Mouse (Mus musculus) layer of hippocampus, adult 11-12 months (tissue): ENCODE data around the gene Mkln1.

Experiments used
- DNase-seq: peaks from one replicate; pipeline ENCODE4 v3.0.0; 2022; ENCODE audit warnings: low spot score

Gene Mkln1

DNA sequence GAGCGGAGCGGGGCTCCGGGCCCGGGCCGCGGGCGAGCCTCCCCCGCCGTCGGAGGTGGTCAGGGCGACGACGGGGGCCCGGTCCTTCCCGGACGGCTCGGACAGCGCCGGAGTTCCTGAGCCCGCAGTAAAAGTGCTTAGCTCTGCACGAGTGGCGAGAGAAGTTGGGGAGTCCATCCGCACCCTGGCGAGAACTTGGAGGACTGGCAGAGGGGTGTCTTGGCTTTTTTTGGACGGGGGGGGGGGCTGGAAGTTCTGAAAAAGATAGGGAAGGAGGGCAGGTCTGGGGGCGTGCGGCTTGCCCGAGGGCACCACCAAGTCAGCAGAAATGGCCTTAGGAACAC is 643 bp downstream of the Mkln1 start:
- no peak for DNase-seq

DNA sequence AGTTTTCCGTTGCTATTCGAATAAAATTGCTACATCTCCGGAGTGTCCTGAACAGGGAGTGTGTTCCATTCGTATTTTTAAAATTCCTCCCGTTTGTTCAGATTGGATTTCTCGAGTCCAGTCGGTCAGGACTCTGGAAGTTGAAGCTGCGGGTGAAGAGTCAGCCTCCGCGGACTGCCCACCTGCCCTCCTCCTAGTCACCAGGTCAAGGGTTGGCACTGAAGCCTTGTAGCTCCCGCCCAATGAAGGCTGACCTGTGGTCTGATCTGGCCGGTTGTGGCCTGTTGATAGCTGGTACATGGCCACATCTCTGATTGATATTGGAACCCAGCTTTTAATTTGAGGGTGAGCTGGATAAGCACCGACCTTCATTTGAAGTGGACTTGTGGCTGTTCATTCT is 1.0 kb downstream of the Mkln1 start:
- no peak for DNase-seq

DNA sequence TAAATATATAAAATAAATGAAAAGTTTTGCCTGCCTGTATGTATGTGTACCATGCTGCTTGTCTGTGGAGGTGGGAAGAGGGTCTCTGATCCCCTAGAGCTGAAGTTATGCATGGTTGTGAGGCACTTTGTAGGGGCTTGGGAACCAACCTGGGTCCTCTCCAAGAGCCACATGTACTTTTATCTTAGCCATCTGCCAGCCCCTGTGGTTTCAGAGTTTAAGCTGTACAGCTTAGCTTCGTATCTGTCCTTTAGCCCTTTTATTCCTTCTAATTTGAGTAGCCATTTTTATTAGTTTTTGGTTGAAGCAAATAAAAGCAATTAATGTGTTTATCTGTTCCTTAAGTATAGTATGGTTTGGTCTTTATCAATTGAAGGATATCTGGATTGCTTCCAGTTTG is 12.5 kb downstream of the Mkln1 start:
- no peak for DNase-seq

DNA sequence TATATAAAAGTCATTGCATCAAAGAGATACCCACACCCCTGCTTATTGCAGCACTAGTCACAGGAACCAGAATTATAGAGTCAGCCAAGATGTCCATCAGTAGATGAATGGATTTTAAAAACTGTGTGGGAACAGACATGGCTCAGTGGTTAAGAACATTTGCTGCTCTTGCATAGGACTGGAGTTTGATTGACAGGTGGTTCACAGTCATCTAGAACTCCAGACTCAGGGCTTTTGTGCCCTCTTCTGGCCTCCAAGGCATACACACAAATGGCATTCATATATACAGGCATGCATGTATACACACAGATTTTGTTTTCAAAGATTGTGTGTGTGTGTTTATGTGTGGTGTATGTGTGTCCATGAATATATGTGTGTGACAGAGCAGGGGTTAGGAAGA is 14.0 kb downstream of the Mkln1 start:
- DNase-seq, result no peak

GRCm38 (mm10) chr6:31413556-31413955 is 15.0 kb downstream of the Mkln1 start:
- DNase-seq, result no peak

GRCm38 (mm10) chr6:31414303-31414702 is 15.8 kb downstream of the Mkln1 start:
- DNase-seq, result no peak

DNA sequence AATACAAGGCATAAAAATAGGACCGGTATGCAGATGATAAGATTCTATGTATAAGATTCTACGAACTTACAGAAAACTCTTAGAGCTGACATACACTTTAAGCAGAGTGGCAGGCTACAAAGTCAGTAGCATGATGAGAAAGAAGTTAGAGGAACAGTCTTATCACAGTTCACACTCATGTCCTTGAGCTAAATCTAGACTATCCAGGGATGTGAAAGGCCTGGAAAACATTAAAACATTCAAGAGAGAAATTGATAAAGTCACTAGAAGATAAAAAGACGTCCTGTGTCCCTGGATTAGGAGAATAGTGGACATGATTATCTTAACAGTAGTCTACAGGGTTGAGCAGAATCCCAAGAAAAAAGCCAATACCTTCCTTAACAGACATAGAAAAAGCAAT is 26.9 kb downstream of the Mkln1 start:
- no peak for DNase-seq

DNA sequence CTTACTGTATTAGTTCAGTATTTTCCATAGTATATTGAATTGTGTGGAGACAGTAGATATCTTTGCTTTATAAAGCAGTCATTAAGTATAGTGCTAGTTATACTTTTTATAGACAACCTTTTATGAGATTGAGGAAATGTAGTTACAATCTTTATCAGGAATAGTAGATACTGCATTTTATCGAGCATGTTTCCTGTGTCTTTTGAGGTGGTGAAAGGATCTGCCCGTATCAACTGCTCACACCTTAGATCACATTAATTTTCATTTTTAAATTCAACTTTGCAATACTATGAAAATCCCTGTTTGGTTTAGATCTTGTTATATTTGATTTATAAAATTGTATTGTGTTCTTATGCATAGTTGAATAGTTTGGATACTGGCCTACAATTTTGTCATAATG is 38.7 kb downstream of the Mkln1 start:
- no peak for DNase-seq

DNA sequence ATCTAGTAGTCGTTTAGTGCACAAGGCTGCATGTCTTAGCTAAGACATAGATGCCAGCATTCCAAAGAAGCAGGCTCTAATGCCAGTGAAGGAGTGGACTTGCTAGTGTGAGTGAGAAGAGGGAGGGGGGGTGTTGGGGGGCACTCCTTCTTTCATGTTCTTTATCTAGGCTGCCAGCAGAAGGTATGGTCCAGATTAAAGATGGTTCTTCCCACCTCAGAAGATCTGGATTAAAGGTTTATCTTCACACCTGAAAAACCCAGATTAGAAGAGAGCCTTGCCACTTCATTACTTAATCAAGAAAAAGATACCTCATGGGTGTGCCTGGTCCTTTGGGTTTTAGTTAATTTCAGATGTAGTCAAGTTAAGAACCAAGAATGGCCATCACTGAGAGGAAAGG is 46.7 kb downstream of the Mkln1 start:
- no peak for DNase-seq

GRCm38 (mm10) chr6:31453735-31454134 is 55.2 kb downstream of the Mkln1 start:
- peak; percentile 61 for DNase-seq

DNA sequence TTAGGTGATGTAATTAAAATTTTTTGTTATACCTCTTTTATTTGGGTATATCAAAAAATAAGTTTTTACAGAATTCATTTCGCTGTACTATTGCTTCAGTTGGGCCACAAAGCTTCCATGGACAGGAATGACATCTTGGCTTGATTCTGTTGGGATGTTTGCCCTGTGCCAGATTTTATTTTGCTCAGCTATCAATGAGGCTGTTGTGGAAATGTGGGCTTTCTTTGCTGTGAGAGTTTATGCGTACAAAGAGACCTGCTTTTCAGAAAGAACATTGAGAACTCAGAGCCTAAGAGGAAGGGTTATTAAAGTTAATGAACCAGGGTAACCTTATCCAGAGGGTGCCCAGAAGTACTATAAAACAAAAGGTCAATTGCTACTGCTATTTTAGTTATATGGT is 56.8 kb downstream of the Mkln1 start:
- peak; percentile 41 for DNase-seq

GRCm38 (mm10) chr6:31456988-31457387 is 58.5 kb downstream of the Mkln1 start:
- DNase-seq, result no peak

DNA sequence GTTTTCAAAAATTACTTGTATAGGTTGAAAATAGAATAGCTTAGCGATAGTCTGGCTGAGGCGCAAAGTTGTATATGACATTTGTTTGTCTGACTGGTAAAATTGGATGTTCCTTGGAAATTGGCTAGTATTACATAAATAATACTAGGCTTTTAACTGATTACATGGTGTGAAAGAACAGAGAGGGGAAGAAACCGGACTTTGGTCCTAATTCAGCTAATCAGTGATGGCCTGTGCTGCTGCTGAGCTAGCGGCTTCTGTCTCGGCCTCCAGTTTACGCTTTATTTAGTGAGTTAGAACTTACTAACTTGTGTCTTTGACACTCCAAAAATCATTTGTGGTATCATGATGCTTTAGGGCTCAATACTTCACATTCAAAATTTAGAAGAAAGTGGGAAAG is 70.9 kb downstream of the Mkln1 start:
- no peak for DNase-seq

GRCm38 (mm10) chr6:31478221-31478620 is 79.7 kb downstream of the Mkln1 start:
- DNase-seq, result no peak

DNA sequence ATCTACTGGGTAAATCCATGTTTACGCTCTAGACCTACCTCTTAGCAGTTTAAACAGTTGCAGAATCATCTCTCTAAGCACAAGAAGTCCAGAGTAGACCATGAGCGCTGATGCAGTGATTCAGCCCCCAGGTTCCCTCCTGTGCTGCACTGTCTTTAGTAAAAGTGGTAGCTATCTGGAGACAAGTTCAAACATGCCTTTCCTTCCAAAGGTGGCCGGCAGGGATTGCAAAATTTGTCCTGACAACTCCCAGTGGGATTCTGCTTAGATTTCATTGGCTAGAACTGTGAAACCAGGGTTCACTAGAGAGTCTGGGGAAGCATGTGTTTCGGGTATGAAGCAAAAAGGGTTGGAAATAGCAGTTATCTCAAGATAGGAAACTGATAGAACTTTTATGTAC is 81.5 kb downstream of the Mkln1 start:
- DNase-seq, result no peak

DNA sequence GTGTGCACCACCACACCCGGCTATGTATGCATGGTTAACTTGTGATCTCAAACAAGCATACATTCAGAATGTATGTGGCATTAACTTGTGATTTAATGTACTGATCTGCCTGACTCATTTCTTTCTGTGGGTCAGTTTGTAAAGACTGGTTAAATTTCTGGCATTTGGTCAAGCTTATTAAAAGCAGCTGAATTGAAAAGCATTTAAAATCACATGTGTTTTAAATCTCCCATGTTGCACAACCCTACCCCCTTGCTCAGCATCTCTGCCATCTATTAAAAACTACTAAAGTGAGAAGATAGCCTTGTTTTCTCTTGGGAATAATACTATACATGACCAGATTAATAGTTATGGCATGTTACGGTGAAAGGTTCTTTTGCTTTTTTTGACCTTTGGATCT is 88.1 kb downstream of the Mkln1 start:
- no peak for DNase-seq

GRCm38 (mm10) chr6:31489950-31490349 is 91.4 kb downstream of the Mkln1 start:
- no peak for DNase-seq

GRCm38 (mm10) chr6:31495122-31495731 is 96.7 kb downstream of the Mkln1 start:
- no peak for DNase-seq

GRCm38 (mm10) chr6:31496227-31496626 is 97.7 kb downstream of the Mkln1 start:
- DNase-seq, result no peak

DNA sequence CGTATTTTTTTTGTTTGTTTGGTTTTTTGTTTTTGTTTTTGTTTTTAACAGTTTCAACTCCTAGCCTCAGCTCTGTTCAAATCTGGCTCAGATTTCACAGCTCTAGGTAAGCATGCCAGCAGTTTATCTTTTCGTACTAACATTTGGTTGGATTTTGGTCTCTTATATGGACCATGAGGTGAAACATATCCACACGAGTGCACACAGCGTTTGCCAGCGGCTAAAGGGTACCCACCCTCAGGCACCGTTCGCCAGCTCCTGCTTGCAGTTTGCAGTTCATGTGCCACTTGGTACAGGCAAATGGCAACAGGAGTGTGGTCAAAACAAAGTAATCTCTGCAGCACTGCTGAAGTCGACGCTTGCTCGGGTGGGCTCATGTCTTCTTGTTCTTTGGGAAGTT is 101.3 kb downstream of the Mkln1 start:
- DNase-seq, result no peak

GRCm38 (mm10) chr6:31500260-31500659 is 101.7 kb downstream of the Mkln1 start:
- no peak for DNase-seq

GRCm38 (mm10) chr6:31500691-31501090 is 102.2 kb downstream of the Mkln1 start:
- DNase-seq, result no peak

DNA sequence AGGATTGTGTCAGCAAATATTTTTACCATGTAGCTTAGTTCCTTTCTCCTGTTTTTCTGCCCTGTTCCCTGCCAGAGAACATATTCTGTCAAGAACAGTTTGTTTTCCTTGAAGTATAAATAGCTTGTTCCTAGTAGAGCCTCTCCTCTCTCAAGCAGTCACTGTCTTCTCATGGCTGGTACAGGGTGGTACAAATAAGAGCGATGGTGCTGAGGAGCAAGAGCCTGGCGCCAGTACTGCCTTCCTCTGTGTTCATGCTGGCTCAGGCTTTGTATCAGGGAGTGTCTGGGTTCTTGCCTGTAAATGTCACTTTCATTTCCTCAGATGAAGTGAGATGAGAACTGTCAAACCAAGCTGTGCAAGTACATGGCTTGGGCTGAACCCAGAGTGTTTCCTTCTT is 104.1 kb downstream of the Mkln1 start:
- no peak for DNase-seq

- DNase-seq, result no peak
Observed at GRCm38 (mm10) chr6:31513726-31514125, 115.2 kb downstream of the Mkln1 start.
